Mouse (Mus musculus): ENCODE data around the gene Rab40c.

DNA sequence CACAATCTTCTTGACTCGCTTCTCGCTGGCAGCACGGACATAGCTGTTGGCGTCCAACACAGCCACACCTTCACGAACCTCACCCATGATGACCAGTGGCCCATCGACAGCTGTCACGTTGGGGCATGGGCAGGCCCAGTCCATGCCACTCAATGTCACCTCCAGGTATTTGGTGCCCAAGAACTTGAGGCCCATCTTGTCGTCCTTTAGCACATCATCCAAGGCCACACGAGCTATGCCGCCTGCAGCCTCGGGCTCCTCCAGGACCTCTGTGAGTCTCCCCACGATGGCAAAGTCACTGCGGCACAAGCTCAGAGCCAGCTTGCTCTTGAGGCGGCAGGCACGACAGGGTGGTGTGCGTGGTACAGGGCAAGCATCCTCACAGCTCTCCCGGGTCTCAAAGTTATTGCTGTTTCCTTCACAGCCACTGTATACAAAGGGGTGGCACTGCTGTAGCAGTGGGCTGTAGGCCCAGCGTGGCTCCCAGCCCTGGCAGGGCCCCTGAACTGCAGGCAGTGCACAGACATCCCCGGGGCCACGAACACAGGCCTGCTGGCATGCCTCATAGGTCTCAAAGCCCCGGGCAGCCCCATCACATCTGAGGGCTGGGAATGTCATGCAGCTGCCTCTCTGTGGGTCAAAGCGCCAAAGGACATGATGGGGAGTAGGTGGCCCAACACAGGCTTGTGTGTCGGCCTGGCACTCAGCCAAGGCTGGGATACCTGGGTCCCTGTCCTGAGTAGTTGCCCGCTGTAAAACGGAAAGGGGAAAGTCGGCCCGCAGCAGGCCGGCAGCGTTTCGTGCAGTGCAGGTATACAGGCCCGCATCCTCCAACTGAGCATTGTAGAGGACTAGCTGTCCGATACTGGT is 41.6 kb downstream of the Rab40c start:
- no peak for TF ChIP-seq CTCF (IDR thresholded peaks at IDR 0.05)
- no peak for TF ChIP-seq EP300 (IDR thresholded peaks at IDR 0.05)

Data from lung, postnatal 0 days (tissue).